Mouse (Mus musculus) erythroblast, embryonic 14.5 days (primary cell): Measurements from ENCODE around the gene Plekhs1. TPM values are rescaled to one million over a fixed set of nuclear protein-coding genes. Genes with fewer than 3 reads are reported as not detected.

Source experiments
- H3K27me3 ChIP-seq: 2 replicates; pipeline ENCODE4 v1.6.1; 2012; ENCODE audit warnings: inconsistent platforms; ENCODE audit not compliant: control insufficient read depth
- H3K36me3 ChIP-seq: 2 replicates; pipeline ENCODE4 v1.6.1; 2012; ENCODE audit warnings: mild to moderate bottlenecking, inconsistent platforms; ENCODE audit not compliant: control insufficient read depth
- H3K4me1 ChIP-seq: 2 replicates; pipeline ENCODE4 v1.6.1; 2012; ENCODE audit warnings: inconsistent platforms; ENCODE audit not compliant: control insufficient read depth
- H3K4me3 ChIP-seq: replicated peaks from 2 replicates; pipeline ENCODE3; 2012; ENCODE audit warnings: moderate library complexity, mild to moderate bottlenecking, inconsistent platforms
- H3K9me3 ChIP-seq: 2 replicates; pipeline ENCODE4 v1.6.1; 2012; ENCODE audit warnings: low read length, inconsistent platforms, mixed read lengths; ENCODE audit not compliant: control insufficient read depth
- GATA1 ChIP-seq: IDR thresholded peaks from 2 replicates; pipeline ENCODE4 v1.6.1; 2012; ENCODE audit warnings: low read length, inconsistent platforms, mixed read lengths
- TAL1 ChIP-seq: IDR thresholded peaks from 3 replicates; pipeline ENCODE4 v1.6.1; 2012; ENCODE audit warnings: low read length, inconsistent platforms, mixed read lengths
- polyA plus RNA-seq: library from polyadenylated mRNA; stranded (reverse); fragments of >175 nt; gene quantifications from 2 replicates; pipeline ENCODE4 v1.2.3, GENCODE M21; 2012

Plekhs1 gene
- polyA plus RNA-seq = not detected in 2 replicates

DNA sequence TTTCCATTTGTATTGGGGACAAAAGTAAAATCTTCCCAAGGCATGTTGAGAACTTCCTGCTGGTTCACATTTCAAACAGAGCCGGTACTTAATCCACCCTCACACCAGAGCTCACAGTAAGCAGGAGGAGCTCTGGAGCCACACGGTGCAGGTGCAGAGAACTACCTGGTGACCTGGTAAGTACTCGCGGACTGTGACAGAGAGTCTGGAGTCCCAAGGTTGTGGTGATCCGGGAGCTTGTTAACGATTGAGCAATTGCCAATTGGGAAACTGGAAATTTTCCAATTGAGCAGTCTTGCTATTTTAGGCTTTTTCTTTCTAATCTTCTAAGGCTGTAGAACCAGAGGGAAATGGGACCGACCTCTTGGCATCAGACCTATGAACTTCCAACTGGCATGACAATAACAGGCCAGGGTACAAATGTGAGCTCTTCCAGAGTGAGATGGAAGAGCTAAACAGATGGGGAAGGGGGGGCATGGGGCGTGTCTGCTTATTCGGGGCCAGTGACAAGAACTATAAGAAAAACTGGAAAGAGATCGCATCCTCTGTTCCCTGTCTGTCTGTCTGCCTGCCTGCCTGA lies at the start of gene Plekhs1:
Gene Plekhs1 (plus strand): TSS at position 119 of the 580 bp plus-strand sequence.
- no peak within 1 kb of the TSS for H3K4me3 ChIP-seq
- peaks cover 5% of the 10 kb centered on the region; the same call in 1 of the 2 replicates for H3K27me3 ChIP-seq
- H3K36me3 ChIP-seq = no peaks in the 10 kb centered on the region
- TF ChIP-seq GATA1 = no peak
- TF ChIP-seq TAL1 = no peak
- H3K4me1 ChIP-seq = no peaks in the 10 kb centered on the region
- peaks cover 7% of the 10 kb centered on the region for H3K9me3 ChIP-seq

DNA sequence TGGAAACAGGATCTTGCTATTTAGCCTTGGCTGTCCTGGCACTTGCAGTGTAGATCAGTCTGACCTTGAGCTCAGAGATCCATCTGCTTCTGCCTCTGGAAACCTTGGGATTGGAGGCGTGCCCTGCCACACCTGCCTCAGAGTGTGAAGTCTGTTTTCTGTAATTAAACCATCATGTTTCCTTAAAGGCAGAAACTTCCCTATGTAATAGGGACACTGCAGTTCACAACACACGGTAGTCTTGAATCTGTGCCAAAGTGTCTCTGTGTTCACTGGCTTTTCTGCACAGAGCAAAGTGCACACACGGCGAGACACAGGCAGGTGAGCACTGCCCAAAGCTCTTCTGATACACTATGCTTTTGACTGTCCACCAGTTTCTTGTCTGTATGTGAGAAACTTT lies 43.0 kb upstream of the Plekhs1 start:
- Histone ChIP-seq H3K9me3 (no peaks in the 10 kb centered on the region), H3K27me3 (no peaks in the 10 kb centered on the region), H3K4me1 (no peaks in the 10 kb centered on the region; the same call in 1 of the 2 replicates), H3K36me3 (peaks cover 11% of the 10 kb centered on the region), H3K4me3 (no peak overlapping the region)
- TF ChIP-seq TAL1 (no peak), GATA1 (no peak)

DNA sequence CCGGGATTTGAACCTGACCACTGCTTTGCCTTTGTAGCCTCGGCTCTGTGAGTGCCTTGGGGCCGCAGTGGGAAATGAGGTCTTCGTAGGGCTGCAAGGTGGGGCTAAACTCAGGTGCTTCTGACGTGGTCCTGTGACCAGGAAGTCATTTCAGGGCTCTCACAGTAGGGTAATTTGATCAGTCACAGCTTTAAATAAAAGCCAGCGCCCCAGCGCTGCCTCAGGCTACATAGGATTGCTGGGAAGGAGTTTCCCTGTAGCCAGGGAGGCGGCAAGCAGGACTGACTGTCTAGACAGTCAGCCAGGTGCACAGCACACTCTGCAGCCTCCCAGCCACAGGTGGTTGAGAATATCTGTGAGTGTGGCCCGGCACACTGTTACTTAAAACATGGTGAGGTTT lies 42.0 kb upstream of the Plekhs1 start:
- Histone ChIP-seq H3K4me3 (no peak overlapping the region), H3K36me3 (peaks cover 15% of the 10 kb centered on the region), H3K9me3 (no peaks in the 10 kb centered on the region), H3K4me1 (no peaks in the 10 kb centered on the region; the same call in 1 of the 2 replicates), H3K27me3 (no peaks in the 10 kb centered on the region)
- TF ChIP-seq TAL1 (no peak), GATA1 (no peak)

DNA sequence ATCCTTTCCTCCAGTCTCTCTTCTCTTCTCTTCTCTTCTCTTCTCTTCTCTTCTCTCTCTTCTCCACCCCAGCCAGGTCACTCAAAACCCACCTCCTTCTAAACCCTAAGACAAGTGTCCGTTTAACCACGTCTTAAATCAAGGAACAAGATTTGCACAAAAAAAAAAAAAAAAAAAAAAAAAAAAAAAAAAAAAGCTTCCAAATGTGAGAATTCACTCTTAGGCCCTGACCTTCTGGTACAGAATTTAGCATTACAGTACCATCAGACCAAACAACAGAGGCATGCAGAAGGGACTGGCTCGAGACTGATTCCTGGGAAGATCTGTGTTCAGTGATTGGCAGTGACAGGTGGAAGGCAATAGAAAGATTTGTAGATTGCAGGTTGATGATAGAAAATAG lies 41.1 kb upstream of the Plekhs1 start:
- Histone ChIP-seq H3K4me1 (no peaks in the 10 kb centered on the region; the same call in 1 of the 2 replicates), H3K4me3 (no peak overlapping the region), H3K27me3 (no peaks in the 10 kb centered on the region), H3K36me3 (peaks cover 19% of the 10 kb centered on the region), H3K9me3 (no peaks in the 10 kb centered on the region)
- no peak for TF ChIP-seq GATA1
- TF ChIP-seq TAL1 = no peak

DNA sequence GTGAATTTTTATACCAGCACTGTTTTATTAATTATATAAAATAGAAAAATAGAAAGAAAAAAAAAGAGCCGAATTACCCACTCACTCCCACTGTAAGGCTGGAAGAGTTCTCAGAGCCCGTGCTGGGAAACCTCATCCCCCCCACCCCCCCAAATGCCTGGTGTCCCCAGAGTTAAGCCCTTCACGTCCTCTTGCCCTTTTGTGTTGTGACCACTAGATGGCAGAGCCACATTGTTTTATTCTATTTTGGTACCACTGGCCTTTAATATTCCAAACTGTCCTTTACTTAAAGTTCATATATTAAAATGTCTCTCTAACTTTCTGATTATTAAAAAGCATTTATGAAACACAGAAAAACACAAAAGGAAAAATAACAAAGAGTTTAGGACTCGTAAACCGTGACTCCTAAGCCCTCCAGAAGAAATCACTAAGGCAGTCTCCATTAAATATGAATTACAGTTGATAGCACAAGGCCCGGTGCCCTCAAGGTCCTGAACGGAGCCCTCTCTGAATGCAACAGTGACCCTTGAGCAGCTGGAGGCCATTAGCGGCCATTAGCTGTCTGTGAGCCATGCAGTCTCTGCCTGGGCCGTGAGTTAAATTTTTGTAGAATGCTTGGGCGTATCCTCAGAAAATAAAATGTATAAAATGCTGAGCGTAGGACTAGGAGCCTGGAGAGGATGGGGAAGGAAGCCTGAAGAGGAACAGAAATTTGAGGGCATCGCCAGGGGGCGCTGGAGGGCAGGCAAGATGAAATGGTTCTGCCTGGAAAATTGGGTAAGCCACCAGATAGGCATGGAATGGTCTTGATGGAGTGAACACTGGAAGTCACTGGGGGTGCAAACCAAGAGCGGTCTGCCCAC lies 38.7 kb upstream of the Plekhs1 start:
- no peaks in the 10 kb centered on the region for H3K9me3 ChIP-seq
- H3K4me1 ChIP-seq = no peaks in the 10 kb centered on the region; the same call in 1 of the 2 replicates
- TF ChIP-seq TAL1 (no peak), GATA1 (no peak)
- H3K4me3 ChIP-seq = no peak overlapping the region
- H3K36me3 ChIP-seq = peaks cover 18% of the 10 kb centered on the region
- H3K27me3 ChIP-seq = no peaks in the 10 kb centered on the region

DNA sequence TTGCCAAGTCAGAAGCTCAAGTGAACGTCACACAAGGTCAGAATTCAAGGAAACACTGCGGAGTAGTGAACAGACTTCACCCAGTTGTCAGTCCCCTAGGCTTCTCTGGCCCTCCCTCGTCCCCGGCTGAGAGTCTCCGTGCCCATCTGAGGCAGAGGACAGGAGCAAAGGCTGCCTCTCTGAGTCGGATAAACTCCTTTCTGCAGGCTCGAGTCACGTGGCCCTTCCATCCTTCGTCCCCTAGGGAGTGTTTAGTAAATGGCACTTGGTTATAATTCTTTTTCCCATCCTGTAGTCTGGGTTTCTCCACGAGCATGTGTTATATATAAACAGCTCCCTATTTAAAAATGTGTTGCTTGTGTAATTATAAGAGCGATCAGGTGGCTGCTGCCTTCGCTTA lies 38.1 kb upstream of the Plekhs1 start:
- H3K4me3 ChIP-seq = no peak overlapping the region
- H3K36me3 ChIP-seq = peaks cover 18% of the 10 kb centered on the region
- TF ChIP-seq GATA1 (no peak), TAL1 (no peak)
- no peaks in the 10 kb centered on the region for H3K9me3 ChIP-seq
- H3K4me1 ChIP-seq = no peaks in the 10 kb centered on the region; the same call in 1 of the 2 replicates
- H3K27me3 ChIP-seq = no peaks in the 10 kb centered on the region

DNA sequence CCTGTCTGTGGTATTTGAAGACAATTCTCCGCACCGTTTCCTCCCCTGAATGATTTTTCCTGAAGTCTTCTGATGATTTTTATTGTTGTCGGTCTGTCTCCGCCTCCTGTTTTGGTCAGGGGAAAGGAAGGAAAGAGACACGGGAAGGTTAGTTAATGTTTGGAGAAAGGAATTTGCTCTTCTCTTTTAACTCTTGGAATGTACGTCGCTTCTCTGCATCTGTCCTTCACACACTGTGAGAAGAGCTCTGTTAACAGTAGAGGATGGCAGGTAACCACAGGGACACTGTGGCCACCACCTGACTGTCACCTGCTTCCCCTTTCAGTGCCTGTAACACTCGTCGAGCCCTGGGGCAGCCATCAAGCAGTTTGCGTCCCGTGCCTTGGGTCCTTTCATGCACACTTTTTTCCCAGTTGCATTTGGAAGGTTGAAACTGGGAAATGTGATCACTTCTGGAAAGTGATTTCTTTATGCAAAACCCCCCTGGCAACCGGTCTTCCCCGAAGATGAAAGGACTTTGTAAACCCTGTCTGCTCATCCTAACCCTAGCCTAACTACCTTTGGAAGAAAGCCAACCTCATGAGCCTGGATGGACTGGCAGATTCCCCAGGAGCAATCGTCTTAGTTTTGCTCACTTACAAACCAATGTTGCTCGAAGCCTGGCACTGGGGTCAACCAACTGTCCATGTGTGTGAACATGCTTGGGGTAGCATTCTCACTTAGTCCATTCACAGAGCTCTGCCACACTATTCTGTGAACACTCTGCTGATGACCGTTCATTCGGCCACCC lies 36.6 kb upstream of the Plekhs1 start:
- H3K9me3 ChIP-seq = no peaks in the 10 kb centered on the region
- H3K27me3 ChIP-seq = no peaks in the 10 kb centered on the region
- no peaks in the 10 kb centered on the region; the same call in 1 of the 2 replicates for H3K4me1 ChIP-seq
- no peak overlapping the region for H3K4me3 ChIP-seq
- peaks cover 18% of the 10 kb centered on the region for H3K36me3 ChIP-seq
- TF ChIP-seq GATA1 (no peak), TAL1 (no peak)

DNA sequence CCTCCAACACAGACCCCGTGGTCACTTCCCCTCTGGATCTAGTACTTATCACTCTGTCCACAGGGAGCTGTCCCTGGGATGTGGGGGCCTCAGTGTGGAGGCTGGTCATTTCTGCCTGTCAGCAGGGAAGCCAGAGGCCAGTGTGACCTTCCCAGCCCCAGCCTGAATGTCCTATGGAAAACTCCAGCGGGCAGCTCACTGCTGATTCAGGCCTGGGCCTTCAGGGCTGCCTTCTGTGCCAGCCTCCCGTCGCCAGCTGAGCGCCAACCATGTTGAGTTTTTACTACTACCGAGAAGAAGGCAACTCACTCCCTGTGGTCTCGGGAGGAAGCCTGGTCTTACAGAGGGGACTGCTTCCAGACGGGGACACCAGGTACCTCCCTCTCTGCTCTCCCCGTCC lies 35.9 kb upstream of the Plekhs1 start:
- Histone ChIP-seq H3K4me3 (no peak overlapping the region), H3K9me3 (no peaks in the 10 kb centered on the region), H3K36me3 (peaks cover 18% of the 10 kb centered on the region), H3K4me1 (no peaks in the 10 kb centered on the region; the same call in 1 of the 2 replicates), H3K27me3 (no peaks in the 10 kb centered on the region)
- no peak for TF ChIP-seq TAL1
- no peak for TF ChIP-seq GATA1

DNA sequence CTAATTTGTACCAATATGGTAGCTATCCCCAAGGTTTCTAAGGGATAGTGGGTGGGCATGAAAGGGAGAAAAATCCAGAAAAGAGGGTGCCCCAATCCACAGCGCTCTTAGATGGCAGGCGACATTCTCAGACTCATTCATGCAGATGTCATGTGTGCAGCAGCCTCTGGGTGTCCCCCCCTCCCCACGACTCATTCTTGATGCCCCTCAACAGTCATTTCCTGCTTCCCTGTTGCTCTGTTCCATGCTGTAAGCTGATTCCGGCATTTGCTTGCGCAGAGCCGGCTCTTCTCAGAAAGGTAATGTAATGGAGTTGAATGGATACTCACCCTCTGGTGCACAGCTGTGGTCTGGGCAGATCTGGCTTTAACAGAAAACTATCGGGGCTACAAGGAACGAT lies 31.1 kb upstream of the Plekhs1 start:
- Histone ChIP-seq H3K4me3 (no peak overlapping the region), H3K9me3 (no peaks in the 10 kb centered on the region), H3K27me3 (no peaks in the 10 kb centered on the region), H3K4me1 (no peaks in the 10 kb centered on the region), H3K36me3 (peaks cover 31% of the 10 kb centered on the region)
- no peak for TF ChIP-seq GATA1
- TF ChIP-seq TAL1 = no peak
